Mouse (Mus musculus) heart, adult 2 months (tissue): ENCODE results near the gene Gm47996. TPM values are rescaled to one million over a fixed set of nuclear protein-coding genes. Genes with fewer than 3 reads are reported as not detected.
A peak's percentile ranks its signal among the peaks of the same experiment; 100 is the strongest.

Source experiments
- DNase-seq, 2 experiments: peaks; one replicate each; pipeline ENCODE4 v3.0.0; 2021
- H3K27ac ChIP-seq: fragments of 200-600 bp; 2 replicates; pipeline ENCODE4 v1.8.1; 2022
- H3K27me3 ChIP-seq: fragments of 200-500 bp; 2 replicates; pipeline ENCODE4 v1.6.1; 2012; ENCODE audit warnings: mild to moderate bottlenecking, low read length, inconsistent platforms, mixed read lengths; ENCODE audit not compliant: control insufficient read depth, insufficient read depth
- H3K36me3 ChIP-seq: fragments of 200-500 bp; 2 replicates; pipeline ENCODE4 v1.6.1; 2012; ENCODE audit warnings: low read length, inconsistent platforms; ENCODE audit not compliant: control insufficient read depth, insufficient read depth
- H3K4me1 ChIP-seq: fragments of 200-500 bp; 2 replicates; pipeline ENCODE4 v1.6.1; 2011; ENCODE audit warnings: low read length; ENCODE audit not compliant: control insufficient read depth, insufficient read depth
- H3K4me3 ChIP-seq: fragments of 200-600 bp; 2 replicates; pipeline ENCODE4 v1.8.1; 2022
- H3K79me2 ChIP-seq: fragments of 200-500 bp; replicated peaks from 2 replicates; pipeline ENCODE4 v1.6.1; 2012; ENCODE audit warnings: mild to moderate bottlenecking, inconsistent platforms, low read length, moderate library complexity, mixed read lengths; ENCODE audit not compliant: control insufficient read depth, insufficient read depth
- H3K9ac ChIP-seq: fragments of 200-500 bp; 2 replicates; pipeline ENCODE4 v1.6.1; 2012; ENCODE audit warnings: low read depth, mild to moderate bottlenecking, control low read depth, inconsistent platforms, low read length, mixed read lengths
- CTCF ChIP-seq: fragments of 200-600 bp; IDR thresholded peaks from 2 replicates; pipeline ENCODE4 v1.8.1; 2022; ENCODE audit warnings: antibody characterized with exemption, mild to moderate bottlenecking, moderate library complexity
- EP300 ChIP-seq: fragments of 200-500 bp; IDR thresholded peaks from 2 replicates; pipeline ENCODE4 v1.6.1; 2011; ENCODE audit warnings: low read depth, low read length, control low read depth; ENCODE audit not compliant: insufficient read depth
- POLR2A ChIP-seq: fragments of 200-500 bp; IDR thresholded peaks from 2 replicates; pipeline ENCODE4 v1.6.1; 2011; ENCODE audit warnings: mild to moderate bottlenecking, low read depth, low read length, control low read depth; ENCODE audit not compliant: insufficient read depth
- WGBS: fragments of 180-500 bp; shearing (Covaris S2); methylation state at CpG from one replicate; pipeline ENCODE4 v1.1.7; 2018; 5-methylcytosine and 5-hydroxymethylcytosine counted together
- intact Hi-C: fragments of 180-260 bp; cut with DNase I; formaldehyde crosslinking; loops from one replicate; pipeline ENCODE4 v1.15.1; 2025
- polyA plus RNA-seq: library from polyadenylated mRNA; depleted of rRNA; stranded (reverse); fragments of >200 nt; gene quantifications from 2 replicates; pipeline ENCODE4 v1.2.3, GENCODE M21; 2012
- total RNA-seq, 2 experiments: library from RNA; stranded (reverse); gene quantifications; 2 replicates each; pipeline ENCODE4 v1.2.3; 2021

Gm47996 gene
- total and polyA plus RNA-seq, 3 experiments, result not detected

GRCm38 (mm10) chr1:151244761-151245160 is 34.8 kb downstream of the Gm47996 start:
- no peak for DNase-seq
- H3K4me1 ChIP-seq, result no peaks in the 10 kb centered on the region
- H3K36me3 ChIP-seq, result no peaks in the 10 kb centered on the region
- TF ChIP-seq EP300 (no peak), CTCF (no peak), POLR2A (no peak)
- no peak overlapping the region for H3K9ac ChIP-seq
- intact Hi-C loops, result no loop called here
- H3K4me3 ChIP-seq, result no peak overlapping the region
- no peaks in the 10 kb centered on the region for H3K27me3 ChIP-seq
- H3K27ac ChIP-seq, result no peak overlapping the region
- no peaks in the 10 kb centered on the region for H3K79me2 ChIP-seq
- 90% methylated on average over 4 of the region's 4 CpGs for WGBS

GRCm38 (mm10) chr1:151245165-151245564 is 35.2 kb downstream of the Gm47996 start:
- H3K36me3 ChIP-seq, result no peaks in the 10 kb centered on the region
- WGBS, result 85% methylated on average over 10 of the region's 10 CpGs
- no peak overlapping the region for H3K4me3 ChIP-seq
- intact Hi-C loops, result no loop called here
- no peak overlapping the region for H3K9ac ChIP-seq
- no peaks in the 10 kb centered on the region for H3K79me2 ChIP-seq
- no peak for TF ChIP-seq CTCF
- TF ChIP-seq POLR2A, result no peak
- no peak for TF ChIP-seq EP300
- H3K27me3 ChIP-seq, result no peaks in the 10 kb centered on the region
- DNase-seq, result no peak
- H3K27ac ChIP-seq, result no peak overlapping the region
- H3K4me1 ChIP-seq, result no peaks in the 10 kb centered on the region

GRCm38 (mm10) chr1:151245846-151246245 is 35.9 kb downstream of the Gm47996 start:
- Histone ChIP-seq H3K4me1 (no peaks in the 10 kb centered on the region), H3K27me3 (no peaks in the 10 kb centered on the region), H3K27ac (no peak overlapping the region), H3K79me2 (no peaks in the 10 kb centered on the region), H3K4me3 (no peak overlapping the region), H3K9ac (no peak overlapping the region), H3K36me3 (no peaks in the 10 kb centered on the region)
- TF ChIP-seq EP300 (no peak), CTCF (no peak), POLR2A (no peak)
- intact Hi-C loops, result no loop called here
- no peak for DNase-seq
- WGBS, result 67% methylated on average over 2 of the region's 2 CpGs

- TF ChIP-seq POLR2A (no peak), EP300 (no peak), CTCF (no peak)
- 88% methylated on average over 3 of the region's 3 CpGs for WGBS
- H3K27ac ChIP-seq, result peak overlapping the region; percentile 2
- H3K27me3 ChIP-seq, result no peaks in the 10 kb centered on the region
- intact Hi-C loops, result loop anchor here (5.0 kb wide), 1 partner anchor 87 kb away; no protein-coding TSS in a partner anchor
- H3K4me3 ChIP-seq, result no peak overlapping the region
- H3K9ac ChIP-seq, result no peak overlapping the region
- H3K4me1 ChIP-seq, result no peaks in the 10 kb centered on the region; the same call in 1 of the 2 replicates
- DNase-seq, result no peak
- H3K36me3 ChIP-seq, result no peaks in the 10 kb centered on the region
- H3K79me2 ChIP-seq, result no peaks in the 10 kb centered on the region
Observed at GRCm38 (mm10) chr1:151250109-151250508, 40.2 kb downstream of the Gm47996 start.

DNA sequence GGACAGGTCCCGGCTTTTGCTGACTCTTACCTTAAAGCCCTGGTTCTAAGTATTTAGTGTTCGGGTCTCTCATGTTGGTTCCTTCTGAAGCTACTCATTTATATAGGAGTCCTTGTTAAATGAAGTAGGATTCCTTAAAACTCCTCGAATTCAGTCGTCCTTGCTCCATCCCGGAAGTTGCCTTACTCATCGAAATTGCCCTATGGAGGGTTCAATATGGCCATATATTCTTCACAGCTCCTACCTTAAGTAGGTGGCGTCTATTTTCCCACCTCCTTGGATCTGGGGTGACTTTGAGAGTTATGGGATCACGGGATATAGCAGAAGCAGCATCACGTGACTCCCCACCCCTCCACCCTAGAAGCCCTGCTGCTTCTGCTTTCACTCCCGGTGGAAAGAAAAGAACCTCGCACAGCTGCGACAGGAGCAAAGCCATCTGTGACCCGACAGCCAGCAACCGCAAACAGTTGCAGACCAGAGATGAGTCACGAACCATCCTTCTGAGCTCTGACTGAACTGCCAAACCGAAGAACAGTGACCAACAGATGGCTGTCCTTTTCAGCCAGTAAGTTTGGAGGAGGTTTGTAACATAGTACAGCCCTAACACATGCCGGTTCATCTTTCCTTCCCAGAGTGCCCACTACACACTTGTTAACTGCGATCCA is 40.7 kb downstream of the Gm47996 start:
- Histone ChIP-seq H3K27ac (peak overlapping the region; percentile 10), H3K9ac (0 out of 2 replicates have a peak overlapping the region, but pooled peaks have one; percentile 9), H3K4me3 (no peak overlapping the region), H3K27me3 (no peaks in the 10 kb centered on the region), H3K36me3 (no peaks in the 10 kb centered on the region), H3K79me2 (no peaks in the 10 kb centered on the region), H3K4me1 (no peaks in the 10 kb centered on the region; the same call in 1 of the 2 replicates)
- no peak for TF ChIP-seq CTCF
- TF ChIP-seq POLR2A, result peak; percentile 42; the same call in 1 of the 2 replicates
- TF ChIP-seq EP300, result peak; percentile 83; the same call in 1 of the 2 replicates
- DNase-seq, result peak; percentile 73 to 83
- intact Hi-C loops, result loop anchor here (5.0 kb wide), 1 partner anchor 87 kb away; no protein-coding TSS in a partner anchor
- 41% methylated on average over 18 of the region's 18 CpGs for WGBS
